Mouse (Mus musculus) T-helper 17 cell (primary cell): Measurements from ENCODE around the gene Olfr1197.

Source experiments
- in situ Hi-C, 2 experiments: fragments of 300-600 bp; cut with MboI, MseI; formaldehyde crosslinking; loops; 1 replicate in 1 of 2; 2 replicates in 1 of 2; pipeline ENCODE4 v1.15.1; 2025; ENCODE audit warnings: high pct_unique_total_duplicates in 2 of 2

The Olfr1197 gene

DNA sequence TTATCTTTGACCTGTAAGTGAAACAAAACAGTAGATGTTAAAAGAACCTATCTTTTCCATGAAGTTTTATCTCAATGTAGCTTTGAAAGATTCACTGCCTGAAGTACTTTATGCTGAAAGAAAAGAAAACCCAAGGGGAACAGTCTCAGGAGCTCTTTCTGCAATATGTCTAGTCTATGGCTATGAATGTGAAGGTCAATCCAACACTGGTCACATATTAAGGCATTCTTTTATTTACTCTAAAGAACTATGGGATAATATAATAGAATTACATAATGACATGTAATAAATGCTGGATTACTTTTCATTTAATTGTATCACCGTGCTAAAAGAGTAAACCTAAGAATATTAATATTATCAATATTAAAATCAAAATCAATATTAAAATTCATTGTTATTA lies at the start of gene Olfr1197:
TSS of gene Olfr1197 (minus strand) at position 101 of the 400 bp plus-strand sequence.
- in situ Hi-C loops, result no loop called here

DNA sequence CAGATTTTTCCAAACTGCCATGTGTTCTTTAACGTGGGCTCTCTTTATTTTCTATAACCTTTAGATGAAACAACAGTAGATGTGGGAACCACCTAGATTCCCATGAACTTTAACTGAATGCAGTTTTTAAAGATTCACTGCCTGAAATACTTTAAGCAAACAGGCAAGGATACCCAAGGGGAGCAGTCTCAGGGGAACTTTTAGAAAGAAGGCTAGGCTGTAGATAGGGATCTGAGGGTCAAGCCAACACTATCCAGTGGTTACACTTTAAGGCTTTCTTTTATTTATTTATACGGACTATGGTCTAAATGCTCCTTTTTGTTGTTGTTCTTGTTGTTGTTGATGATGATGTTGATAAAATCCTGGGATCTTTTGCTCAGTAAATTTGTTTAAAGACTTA lies 38.2 kb upstream of the Olfr1197 start, which contains the start of gene Olfr1200:
TSS of gene Olfr1200 (minus strand) at position 101 of the 400 bp plus-strand sequence.
- in situ Hi-C loops, result no loop called here

DNA sequence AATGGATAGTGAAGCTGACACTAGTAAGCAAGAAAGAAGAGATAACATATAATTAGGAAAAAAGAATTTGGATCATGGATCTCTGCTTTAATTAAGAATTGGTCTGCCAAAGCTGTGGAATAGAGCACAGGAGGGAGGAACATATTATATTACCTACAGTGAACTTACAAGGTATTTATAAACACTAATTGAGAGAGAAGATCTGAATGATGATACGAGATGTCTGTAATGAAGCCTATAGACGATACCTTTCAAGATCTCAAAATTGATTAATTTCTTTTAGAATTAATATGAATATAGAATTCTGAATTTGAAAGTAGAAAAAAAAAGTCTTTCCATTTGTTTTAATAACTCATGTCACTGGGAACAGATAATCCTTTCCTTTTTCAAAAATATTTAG lies 28.2 kb upstream of the Olfr1197 start, which contains the start of gene Olfr1199:
TSS of gene Olfr1199 (minus strand) at position 101 of the 400 bp plus-strand sequence.
- in situ Hi-C loops, result no loop called here

DNA sequence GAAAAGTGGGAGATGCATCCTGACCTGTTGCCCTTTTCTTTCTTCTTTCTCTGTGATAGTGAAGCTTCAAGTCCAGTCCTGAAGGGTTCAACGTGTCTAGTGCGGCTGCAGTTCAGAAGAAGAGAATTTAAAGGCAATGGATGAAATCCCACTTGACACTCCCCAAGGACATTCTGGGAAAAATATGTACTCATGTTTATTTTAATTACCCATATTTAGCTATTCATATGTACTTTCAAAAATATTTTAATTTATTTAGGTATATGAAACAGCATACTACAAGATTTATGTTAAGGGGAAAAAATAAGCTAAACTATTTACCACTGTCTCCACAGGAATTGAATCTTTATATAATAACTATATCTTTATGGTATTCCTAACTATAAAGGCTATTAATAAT lies 19.1 kb upstream of the Olfr1197 start, which contains the start of gene Olfr1198:
TSS of gene Olfr1198 (minus strand) at position 101 of the 400 bp plus-strand sequence.
- in situ Hi-C loops, result no loop called here

DNA sequence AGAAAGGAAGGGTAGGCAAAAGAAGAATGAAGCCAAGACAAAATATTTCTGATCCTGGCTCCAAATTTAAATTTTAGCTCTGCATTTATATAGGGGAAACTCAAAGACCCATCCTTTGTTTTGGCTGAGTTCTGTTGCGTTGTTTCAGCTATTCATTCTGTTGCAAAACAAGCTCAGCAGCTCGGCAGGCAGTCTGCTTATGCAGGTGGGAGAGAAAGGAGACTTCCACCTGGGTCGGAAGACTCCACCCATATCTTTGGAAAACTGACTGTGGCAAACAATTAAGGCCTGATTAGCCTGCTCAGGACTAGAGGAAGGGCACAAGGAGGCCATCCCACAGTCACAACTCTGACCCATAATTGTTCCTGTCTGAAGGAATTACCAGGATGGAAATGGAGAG lies 11.2 kb upstream of the Olfr1197 start:
- in situ Hi-C loops, result no loop called here

DNA sequence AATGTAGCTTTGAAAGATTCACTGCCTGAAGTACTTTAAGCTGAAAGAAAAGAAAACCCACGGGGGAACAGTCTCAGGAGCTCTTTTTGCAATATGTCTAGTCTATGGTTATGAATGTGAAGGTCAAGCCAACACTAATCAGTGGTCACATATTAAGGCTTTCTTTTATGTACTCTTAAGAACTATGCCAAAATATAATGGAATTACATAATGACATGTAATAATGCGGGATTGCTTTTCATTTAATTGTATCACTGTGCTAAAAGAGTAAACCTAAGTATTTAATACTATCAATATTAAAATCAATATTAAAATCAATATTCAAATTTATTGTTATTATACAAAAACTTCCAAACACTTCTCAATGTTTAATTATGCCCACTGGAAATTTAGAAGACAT lies 27.7 kb downstream of the Olfr1197 start, which contains the start of gene Olfr1196:
TSS of gene Olfr1196 (minus strand) at position 101 of the 400 bp plus-strand sequence.
- in situ Hi-C loops, result loop anchor here in 1 of 2 experiments (5.0 kb wide), 1 partner anchor 57 kb away; the partner anchor contains the start of gene Olfr1192-ps1

DNA sequence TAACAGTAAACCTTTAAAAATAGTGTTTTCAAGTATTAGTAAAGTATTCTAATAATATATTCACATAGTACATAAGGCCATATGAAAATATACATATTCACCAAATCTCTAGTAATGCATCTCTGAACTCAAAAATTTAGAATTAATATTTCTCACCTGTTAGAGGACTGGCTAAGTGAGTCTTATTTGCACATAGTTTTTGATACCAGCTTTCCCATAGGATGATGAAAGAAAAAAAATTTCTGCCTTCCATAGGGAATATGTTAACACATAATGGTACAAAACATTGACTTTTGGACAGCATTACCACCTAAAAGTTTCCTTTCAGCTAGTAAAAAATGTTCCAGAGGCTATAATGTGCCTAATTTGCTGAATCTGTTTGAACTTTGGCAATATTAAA lies 43.1 kb downstream of the Olfr1197 start, which contains the start of gene Olfr1195:
TSS of gene Olfr1195 (minus strand) at position 101 of the 400 bp plus-strand sequence.
- in situ Hi-C loops, result no loop called here
